Mouse (Mus musculus): ENCODE results near the gene Elob.

Gene Elob

GRCm38 (mm10) chr17:23777141-23777540 is 51.8 kb downstream of the Elob start:
- DNase-seq: no peak

GRCm38 (mm10) chr17:23776216-23776615 is 52.7 kb downstream of the Elob start:
- DNase-seq: no peak
